Mouse (Mus musculus) CD4-positive, CD25-positive, alpha-beta regulatory T cell, adult 9 weeks (primary cell): ENCODE data around the gene Filip1. TPM values are rescaled to one million over a fixed set of nuclear protein-coding genes. Genes with fewer than 3 reads are reported as not detected.

ENCODE experiments used
- polyA plus RNA-seq: library from polyadenylated mRNA; unstranded; fragments of 100-300 nt; shearing (Covaris generic); gene quantifications from one replicate; pipeline ENCODE4 v1.2.1, GENCODE M21; 2017

Filip1 gene
- 0.60 TPM for polyA plus RNA-seq

GRCm38 (mm10) chr9:80012751-80013150, at the start of gene Filip1:
Filip1 (minus strand) TSS chr9:80012851.

GRCm38 (mm10) chr9:79792841-79793835, 219.5 kb downstream of the Filip1 start, which contains the start of gene Tmem30a:
Tmem30a (minus strand) TSS chr9:79793507.

Other genes starting within 250 kb of the Filip1 start
- 41.2 TPM for gene Tmem30a, start 219.3 kb downstream of the Filip1 start, polyA plus RNA-seq
- gene Senp6, start 54.1 kb upstream of the Filip1 start, polyA plus RNA-seq: 31.7 TPM
- 42.3 TPM for gene Myo6, start 152.2 kb upstream of the Filip1 start, polyA plus RNA-seq